Mouse (Mus musculus) heart, postnatal 0 days (tissue): Measurements from ENCODE around the gene Itpr1. TPM values are rescaled to one million over a fixed set of nuclear protein-coding genes. Genes with fewer than 3 reads are reported as not detected.

Source experiments
- ATAC-seq: fragments of 200-750 bp; cut with Nextera tagmentation; 2 replicates; pipeline ENCODE4 v1.8.0; 2017; ENCODE audit warnings: low read depth, moderate number of reproducible peaks, moderate library complexity; ENCODE audit not compliant: insufficient read depth
- DNase-seq: peaks from one replicate; pipeline ENCODE4 v3.0.0-alpha.2; 2016; ENCODE audit warnings: low spot score
- H3K27ac ChIP-seq: fragments of 300-500 bp; sonication (generic); 2 replicates; pipeline ENCODE4 v1.5.1; 2014; ENCODE audit warnings: low read depth, mild to moderate bottlenecking
- H3K27me3 ChIP-seq: fragments of 300-500 bp; sonication (generic); 2 replicates; pipeline ENCODE4 v1.6.1; 2014; ENCODE audit warnings: low read length, mixed read lengths; ENCODE audit not compliant: control insufficient read depth, insufficient read depth
- H3K36me3 ChIP-seq: fragments of 300-500 bp; sonication (generic); replicated peaks from 2 replicates; pipeline ENCODE4 v1.6.1; 2014; ENCODE audit warnings: low read length, mixed read lengths; ENCODE audit not compliant: control insufficient read depth, insufficient read depth
- H3K4me1 ChIP-seq: fragments of 300-500 bp; sonication (generic); 2 replicates; pipeline ENCODE4 v1.6.1; 2014; ENCODE audit warnings: antibody characterized with exemption; ENCODE audit not compliant: control insufficient read depth, insufficient read depth
- H3K4me2 ChIP-seq: fragments of 300-500 bp; sonication (generic); 2 replicates; pipeline ENCODE4 v1.6.1; 2014; ENCODE audit warnings: low read depth, mild to moderate bottlenecking, low read length, moderate library complexity
- H3K4me3 ChIP-seq: fragments of 300-500 bp; sonication (generic); 2 replicates; pipeline ENCODE4 v1.5.1; 2014; ENCODE audit warnings: low read depth, low read length
- H3K9ac ChIP-seq: fragments of 300-500 bp; sonication (generic); replicated peaks from 2 replicates; pipeline ENCODE4 v1.6.1; 2014; ENCODE audit warnings: low read depth, low read length, mixed read lengths
- H3K9me3 ChIP-seq: fragments of 300-500 bp; sonication (generic); replicated peaks from 2 replicates; pipeline ENCODE4 v1.6.1; 2016; ENCODE audit warnings: low read length; ENCODE audit not compliant: control insufficient read depth
- CTCF ChIP-seq: IDR thresholded peaks from 2 replicates; pipeline ENCODE4 v1.5.1; 2016; ENCODE audit warnings: antibody characterized with exemption, control low read depth, low read depth
- EP300 ChIP-seq: IDR thresholded peaks from 2 replicates; pipeline ENCODE4 v1.6.1; 2016; ENCODE audit warnings: antibody characterized with exemption, low read depth
- WGBS: fragments of 180-500 bp; shearing (Covaris S2); extraction: QIAGEN DNeasy Blood & Tissue Kit; methylation state at CpG from one replicate; pipeline ENCODE4 v1.1.7; 2014; 5-methylcytosine and 5-hydroxymethylcytosine counted together
- polyA plus RNA-seq: library from polyadenylated mRNA; unstranded; fragments of >200 nt; fragmentation: Nextera tagmentation; extraction: Ambion mirVana; gene quantifications from 2 replicates; pipeline ENCODE4 v1.2.1, GENCODE M21; 2015
- total RNA-seq: library from RNA; depleted of rRNA; stranded (reverse); fragments of >200 nt; gene quantifications from 2 replicates; pipeline ENCODE4 v1.2.3, GENCODE M21; 2014; ENCODE audit warnings: low replicate concordance

Itpr1 gene
- total and polyA plus RNA-seq, 2 experiments from 2014 or later, result 7.1 to 22.2 TPM

DNA sequence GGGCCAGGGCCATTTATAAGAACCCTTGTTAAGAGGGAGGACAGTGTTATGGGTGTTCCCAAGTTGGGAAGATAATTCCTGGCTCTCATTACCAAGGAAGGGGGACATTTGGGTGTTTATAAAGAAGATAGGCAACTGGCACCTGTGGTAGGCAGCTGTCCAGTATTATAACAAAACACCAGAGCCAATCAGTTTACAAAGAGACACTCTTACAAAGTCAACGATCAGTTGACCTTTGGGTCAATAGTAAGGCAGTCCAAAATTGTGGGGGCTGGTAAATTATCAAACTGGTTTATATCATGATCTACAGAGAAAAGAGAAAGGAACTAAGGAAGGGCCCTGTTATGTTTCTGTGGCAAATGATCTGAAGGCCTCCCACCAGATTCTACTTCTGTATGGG is 104.1 kb downstream of the Itpr1 start:
- H3K4me2 ChIP-seq, result no peak overlapping the region
- no peak overlapping the region for H3K4me3 ChIP-seq
- 0 out of 2 replicates have a peak, but pooled peaks cover 4% of the 10 kb centered on the region for H3K4me1 ChIP-seq
- H3K9ac ChIP-seq, result no peak overlapping the region
- ATAC-seq (no peak), DNase-seq (no peak)
- H3K9me3 ChIP-seq, result no peaks in the 10 kb centered on the region
- no peak for TF ChIP-seq CTCF
- TF ChIP-seq EP300, result no peak
- 82% methylated on average over 1 of the region's 1 CpGs for WGBS
- no peaks in the 10 kb centered on the region for H3K27me3 ChIP-seq
- no peaks in the 10 kb centered on the region for H3K36me3 ChIP-seq
- H3K27ac ChIP-seq, result no peak overlapping the region

DNA sequence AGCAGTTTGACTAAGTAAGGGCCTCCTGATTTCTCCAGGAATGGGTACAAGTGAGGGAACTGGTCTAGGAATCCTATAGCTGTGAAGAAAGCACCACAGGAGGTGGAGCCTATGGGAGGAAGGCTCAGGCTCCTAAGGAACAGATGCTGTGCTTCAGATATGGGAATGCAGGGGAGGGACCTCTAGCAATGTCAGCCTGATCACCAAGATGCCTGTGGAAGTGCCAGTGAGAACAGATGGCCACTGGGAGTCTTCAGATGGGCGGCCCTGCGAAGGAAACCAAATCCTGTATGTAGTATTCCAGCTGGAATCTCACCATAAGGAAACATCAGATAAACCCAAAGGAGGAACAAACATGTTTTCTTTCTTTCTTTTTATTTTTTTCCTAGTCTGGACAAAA is 108.8 kb downstream of the Itpr1 start:
- WGBS, result 72% methylated on average over 2 of the region's 2 CpGs
- TF ChIP-seq EP300, result no peak
- TF ChIP-seq CTCF, result no peak
- Histone ChIP-seq H3K4me1 (peaks cover 15% of the 10 kb centered on the region), H3K4me2 (no peak overlapping the region), H3K27me3 (no peaks in the 10 kb centered on the region), H3K4me3 (no peak overlapping the region), H3K9me3 (no peaks in the 10 kb centered on the region), H3K27ac (no peak overlapping the region), H3K9ac (no peak overlapping the region), H3K36me3 (no peaks in the 10 kb centered on the region)
- no peak for DNase-seq
- no peak for ATAC-seq

DNA sequence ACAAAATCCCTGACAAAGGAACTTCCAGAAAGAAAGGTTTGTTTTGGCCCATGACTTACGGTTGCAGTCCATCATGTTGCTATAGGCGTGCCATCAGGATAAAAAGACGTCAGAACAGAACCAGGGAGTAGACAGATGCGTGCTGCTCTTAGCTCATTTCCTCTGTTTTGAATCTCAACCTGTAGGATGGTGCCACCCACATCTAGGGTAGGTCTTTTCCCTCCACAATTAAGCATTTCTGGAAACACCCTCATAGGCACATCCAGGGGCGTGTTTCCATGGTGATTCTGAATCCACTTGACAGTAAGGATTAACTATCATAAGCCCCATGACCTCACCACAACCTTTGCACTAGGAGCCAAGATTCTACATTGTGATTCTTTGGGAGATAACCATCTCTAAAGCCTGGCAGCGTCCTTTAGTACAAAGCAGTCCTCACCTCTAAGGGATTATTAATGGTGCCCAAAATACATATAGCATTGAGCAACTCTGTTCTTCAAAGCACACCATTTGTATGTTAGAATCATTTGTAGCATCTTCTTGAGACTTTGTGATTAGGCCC is 111.6 kb downstream of the Itpr1 start:
- no peak for ATAC-seq
- H3K4me3 ChIP-seq, result no peak overlapping the region
- no peaks in the 10 kb centered on the region for H3K9me3 ChIP-seq
- TF ChIP-seq EP300, result no peak
- no peak for TF ChIP-seq CTCF
- H3K4me1 ChIP-seq, result peaks cover 19% of the 10 kb centered on the region
- no peak overlapping the region for H3K9ac ChIP-seq
- H3K4me2 ChIP-seq, result no peak overlapping the region
- DNase-seq, result no peak
- H3K36me3 ChIP-seq, result no peaks in the 10 kb centered on the region
- H3K27ac ChIP-seq, result no peak overlapping the region
- WGBS, result 74% methylated on average over 6 of the region's 6 CpGs
- no peaks in the 10 kb centered on the region for H3K27me3 ChIP-seq

DNA sequence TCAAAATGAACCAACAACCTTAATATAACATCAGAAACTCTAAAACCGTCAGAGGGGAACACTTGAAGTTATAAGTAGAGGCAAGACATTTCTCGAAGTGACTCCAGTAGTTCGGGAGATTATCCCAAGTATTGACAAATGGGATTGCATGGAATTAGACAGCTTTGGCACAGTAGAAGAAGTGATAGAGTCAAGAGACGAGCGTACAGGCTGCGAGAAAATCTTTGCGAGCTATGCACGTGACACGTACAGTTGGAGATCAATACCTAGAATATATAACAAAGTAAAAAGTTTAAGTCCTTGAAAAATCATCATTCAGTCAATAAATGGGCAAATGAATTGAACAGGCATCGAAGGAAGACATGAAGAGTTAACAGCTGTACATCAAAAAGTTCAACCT is 112.5 kb downstream of the Itpr1 start:
- Histone ChIP-seq H3K27ac (no peak overlapping the region), H3K9ac (no peak overlapping the region), H3K4me2 (no peak overlapping the region), H3K4me3 (no peak overlapping the region), H3K4me1 (peaks cover 24% of the 10 kb centered on the region), H3K36me3 (no peaks in the 10 kb centered on the region), H3K27me3 (no peaks in the 10 kb centered on the region), H3K9me3 (no peaks in the 10 kb centered on the region)
- ATAC-seq (no peak), DNase-seq (no peak)
- no peak for TF ChIP-seq CTCF
- TF ChIP-seq EP300, result no peak
- WGBS, result 85% methylated on average over 10 of the region's 10 CpGs

DNA sequence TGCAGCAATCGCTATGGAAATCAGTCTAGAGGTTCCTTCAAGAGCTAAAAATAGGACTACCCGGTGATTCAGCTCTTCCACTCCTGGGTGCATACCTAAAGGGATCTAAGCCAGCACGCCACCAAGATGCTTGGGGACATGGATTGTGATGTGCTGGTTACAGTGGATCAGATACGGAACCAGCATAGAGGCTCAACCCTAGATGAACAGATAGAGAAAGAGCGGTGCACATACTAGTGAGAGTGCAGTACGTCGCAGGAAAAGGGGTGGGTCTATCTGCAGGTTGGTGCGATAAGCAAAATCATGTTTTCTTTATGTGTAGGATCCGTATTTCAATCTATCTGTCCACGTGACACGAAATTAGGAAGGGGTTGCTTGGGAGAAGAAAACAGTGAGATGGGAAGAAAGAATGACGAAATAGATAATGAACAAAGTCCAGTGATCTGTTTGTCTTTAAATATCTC is 113.1 kb downstream of the Itpr1 start:
- no peak overlapping the region for H3K9ac ChIP-seq
- no peaks in the 10 kb centered on the region for H3K9me3 ChIP-seq
- ATAC-seq (no peak), DNase-seq (peak; percentile 57)
- 59% methylated on average over 12 of the region's 12 CpGs for WGBS
- H3K36me3 ChIP-seq, result no peaks in the 10 kb centered on the region
- H3K4me2 ChIP-seq, result no peak overlapping the region
- H3K4me1 ChIP-seq, result peaks cover 27% of the 10 kb centered on the region
- no peaks in the 10 kb centered on the region for H3K27me3 ChIP-seq
- H3K4me3 ChIP-seq, result no peak overlapping the region
- TF ChIP-seq EP300 (no peak), CTCF (no peak)
- H3K27ac ChIP-seq, result no peak overlapping the region

DNA sequence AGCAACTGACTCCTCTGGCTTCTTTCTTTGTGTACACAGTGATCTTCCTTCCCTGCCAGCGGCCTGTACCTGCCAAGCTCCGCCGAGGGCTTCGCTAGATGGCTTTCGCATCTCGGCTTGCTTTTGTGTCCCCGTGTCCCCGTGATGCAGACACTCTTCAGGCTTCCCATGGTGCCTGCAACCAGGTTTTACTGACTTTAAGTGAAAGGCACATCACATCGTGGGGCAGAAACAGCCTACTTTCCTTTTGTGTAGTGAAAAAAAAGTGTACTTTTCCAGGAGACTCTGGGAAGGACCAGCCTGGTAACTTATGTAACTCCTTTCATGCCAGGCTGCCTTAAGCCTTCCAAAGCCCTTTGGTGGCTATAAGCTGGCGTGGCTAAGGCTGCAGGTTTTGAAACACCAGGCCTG is 113.9 kb downstream of the Itpr1 start:
- peak overlapping the region; percentile 33 for H3K27ac ChIP-seq
- DNase-seq, result no peak

More for the DNA sequence above, 113.9 kb downstream of the Itpr1 start:
- Histone ChIP-seq H3K9ac (no peak overlapping the region), H3K4me2 (0 out of 2 replicates have a peak overlapping the region, but pooled peaks have one; percentile 9), H3K4me1 (peaks cover 27% of the 10 kb centered on the region), H3K9me3 (no peaks in the 10 kb centered on the region), H3K36me3 (no peaks in the 10 kb centered on the region), H3K4me3 (no peak overlapping the region), H3K27me3 (no peaks in the 10 kb centered on the region)
- 78% methylated on average over 10 of the region's 10 CpGs for WGBS
- TF ChIP-seq EP300 (no peak), CTCF (no peak)
- ATAC-seq, result no peak
